Mouse (Mus musculus): ENCODE data around the gene Fhl2. TPM values are rescaled to one million over a fixed set of nuclear protein-coding genes. Genes with fewer than 3 reads are reported as not detected.

The Fhl2 gene
- polyA plus RNA-seq, 1 experiment = 58.9 TPM

DNA sequence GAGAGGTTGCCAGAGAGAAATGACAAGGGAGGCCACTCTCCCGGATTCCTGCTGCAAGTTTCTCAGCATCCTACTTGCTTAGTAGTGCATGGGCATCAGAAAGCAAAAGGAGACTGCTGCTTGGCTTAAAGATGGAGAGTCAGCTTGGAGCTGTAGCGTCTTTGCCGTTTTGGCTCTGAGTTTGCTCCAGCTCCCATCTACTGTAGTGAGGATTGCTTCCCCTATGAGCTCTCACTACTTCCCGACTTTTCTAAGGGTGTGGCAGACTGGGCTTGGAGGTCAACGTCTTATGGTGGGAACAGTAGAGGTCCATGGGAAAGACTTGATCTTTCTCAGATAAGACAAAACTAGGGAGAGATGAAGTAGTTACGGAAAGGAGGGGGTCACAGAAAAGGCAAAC is 15.9 kb downstream of the Fhl2 start:
- H3K27ac ChIP-seq (ENCODE audit: control insufficient read depth, insufficient read depth, low read length) = no peak overlapping the region
- H3K4me1 ChIP-seq (replicated peaks; ENCODE audit: control insufficient read depth, insufficient read depth, low read length) = peaks cover 4% of the 10 kb centered on the region; the same call in 1 of the 2 replicates
- H3K4me3 ChIP-seq (ENCODE audit: control insufficient read depth, insufficient read depth, low read length) = no peak overlapping the region
- WGBS = 85% methylated on average over 6 of the region's 6 CpGs
- no peak for DNase-seq
- TF ChIP-seq POLR2A (IDR thresholded peaks at IDR 0.05; ENCODE audit: control insufficient read depth, extremely low read depth, insufficient read depth, low read length, poor library complexity) = no peak
- TF ChIP-seq CTCF (IDR thresholded peaks at IDR 0.05; ENCODE audit: borderline replicate concordance, control insufficient read depth, extremely low read depth, insufficient read depth, low read length, poor library complexity) = no peak
- no peaks in the 10 kb centered on the region for H3K27me3 ChIP-seq (ENCODE audit: control insufficient read depth, insufficient read depth, low read length)
- H3K36me3 ChIP-seq (ENCODE audit: control insufficient read depth, insufficient read depth, low read length) = no peaks in the 10 kb centered on the region

DNA sequence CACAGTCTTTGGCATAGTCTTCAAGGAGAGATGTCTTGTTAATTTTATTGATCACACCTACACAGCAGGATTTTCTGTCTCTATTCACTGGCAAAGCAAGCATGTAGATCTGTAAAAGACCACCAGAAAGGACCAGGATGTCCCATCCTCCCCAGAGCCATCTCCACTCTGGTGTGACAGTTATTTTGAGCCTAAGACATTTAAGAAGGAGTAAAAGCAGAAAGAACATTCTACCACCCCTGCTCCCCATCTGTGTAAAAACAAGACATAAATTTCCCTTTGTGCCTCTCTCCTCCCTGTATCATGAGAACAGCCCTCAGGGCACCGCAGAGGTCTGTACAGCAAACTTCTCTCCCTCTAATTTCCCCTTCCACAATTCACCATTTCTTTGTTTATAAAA is 18.0 kb downstream of the Fhl2 start:
- H3K4me3 ChIP-seq (ENCODE audit: control insufficient read depth, insufficient read depth, low read length) = no peak overlapping the region
- no peaks in the 10 kb centered on the region for H3K27me3 ChIP-seq (ENCODE audit: control insufficient read depth, insufficient read depth, low read length)
- no peak overlapping the region for H3K27ac ChIP-seq (ENCODE audit: control insufficient read depth, insufficient read depth, low read length)
- no peaks in the 10 kb centered on the region for H3K36me3 ChIP-seq (ENCODE audit: control insufficient read depth, insufficient read depth, low read length)
- WGBS = 100% methylated on average over 1 of the region's 1 CpGs
- H3K4me1 ChIP-seq (replicated peaks; ENCODE audit: control insufficient read depth, insufficient read depth, low read length) = peaks cover 4% of the 10 kb centered on the region; the same call in 1 of the 2 replicates
- DNase-seq = no peak
- TF ChIP-seq CTCF (IDR thresholded peaks at IDR 0.05; ENCODE audit: borderline replicate concordance, control insufficient read depth, extremely low read depth, insufficient read depth, low read length, poor library complexity) (no peak), POLR2A (IDR thresholded peaks at IDR 0.05; ENCODE audit: control insufficient read depth, extremely low read depth, insufficient read depth, low read length, poor library complexity) (no peak)

DNA sequence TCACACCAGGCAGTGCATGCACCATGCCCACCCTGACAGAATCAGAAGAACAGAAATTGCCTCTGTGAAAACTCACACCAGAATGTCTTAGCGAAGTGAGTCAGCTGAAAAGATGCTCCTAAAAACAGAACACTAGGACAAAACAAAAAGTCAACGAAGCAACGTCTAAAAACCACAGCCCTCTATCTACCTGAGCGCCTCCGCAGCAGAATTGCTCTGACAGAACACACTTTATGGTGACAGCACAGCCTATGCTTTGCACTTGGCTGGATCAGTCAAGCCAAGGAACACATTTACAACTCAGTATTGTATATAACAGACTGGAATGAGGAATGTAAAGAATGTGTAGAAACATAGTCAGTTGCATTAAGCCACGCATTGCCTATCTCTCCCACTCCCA is 18.4 kb downstream of the Fhl2 start:
- WGBS = 67% methylated on average over 6 of the region's 6 CpGs
- H3K27me3 ChIP-seq (ENCODE audit: control insufficient read depth, insufficient read depth, low read length) = no peaks in the 10 kb centered on the region
- no peak overlapping the region for H3K27ac ChIP-seq (ENCODE audit: control insufficient read depth, insufficient read depth, low read length)
- DNase-seq = no peak
- no peak for TF ChIP-seq POLR2A (IDR thresholded peaks at IDR 0.05; ENCODE audit: control insufficient read depth, extremely low read depth, insufficient read depth, low read length, poor library complexity)
- TF ChIP-seq CTCF (IDR thresholded peaks at IDR 0.05; ENCODE audit: borderline replicate concordance, control insufficient read depth, extremely low read depth, insufficient read depth, low read length, poor library complexity) = no peak
- H3K4me3 ChIP-seq (ENCODE audit: control insufficient read depth, insufficient read depth, low read length) = no peak overlapping the region
- H3K36me3 ChIP-seq (ENCODE audit: control insufficient read depth, insufficient read depth, low read length) = no peaks in the 10 kb centered on the region
- H3K4me1 ChIP-seq (replicated peaks; ENCODE audit: control insufficient read depth, insufficient read depth, low read length) = peaks cover 4% of the 10 kb centered on the region; the same call in 1 of the 2 replicates

DNA sequence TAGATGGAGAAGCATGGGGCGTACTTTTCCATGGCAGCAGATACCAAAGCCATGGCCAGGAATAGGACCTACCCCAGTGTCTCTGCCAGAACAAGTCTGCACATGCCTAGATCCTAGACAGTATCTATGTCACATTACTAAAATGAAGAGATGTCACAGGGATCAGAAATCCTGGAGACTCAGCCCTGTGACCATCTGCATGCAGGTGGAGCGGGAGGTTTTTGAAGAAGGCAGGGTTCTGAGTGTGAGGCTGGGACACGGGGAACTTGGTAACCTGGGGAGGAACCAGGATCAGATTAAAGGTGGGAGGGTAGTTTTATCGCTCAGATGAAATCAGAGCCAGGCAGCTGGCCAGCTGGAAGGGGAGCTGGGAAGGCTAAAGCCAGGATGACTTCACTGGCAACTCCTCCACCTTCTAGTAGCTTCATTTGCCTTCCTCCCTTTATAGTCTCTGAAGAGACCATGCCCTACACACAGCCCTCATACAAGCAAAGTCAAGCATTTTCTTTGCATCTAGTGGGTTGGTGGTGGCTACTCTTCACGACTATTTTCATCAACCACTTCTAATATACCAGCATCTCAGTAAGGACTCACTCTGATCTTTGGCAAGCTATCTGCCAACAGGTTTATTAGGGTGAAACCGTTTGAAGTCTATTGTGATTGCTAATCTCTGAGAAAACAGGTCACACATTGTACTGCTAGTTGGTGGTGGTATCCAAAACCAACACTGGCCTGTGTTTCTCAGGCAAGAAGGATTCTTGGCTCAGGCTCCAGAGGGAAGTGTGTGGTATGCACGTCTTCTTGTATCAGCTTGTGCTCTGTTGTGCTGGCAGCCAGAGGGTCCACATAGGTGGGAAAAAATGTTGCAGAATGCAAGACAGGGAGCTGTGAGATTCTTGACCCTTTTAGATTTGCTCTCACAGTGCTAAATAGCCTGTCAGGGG is 23.2 kb downstream of the Fhl2 start:
- DNase-seq = no peak
- H3K27ac ChIP-seq (ENCODE audit: control insufficient read depth, insufficient read depth, low read length) = no peak overlapping the region

GRCm38 (mm10) chr1:43171816-43172215 is 25.0 kb downstream of the Fhl2 start:
- H3K27me3 ChIP-seq (ENCODE audit: control insufficient read depth, insufficient read depth, low read length) = no peaks in the 10 kb centered on the region
- no peak for DNase-seq
- 94% methylated on average over 6 of the region's 6 CpGs for WGBS
- H3K4me1 ChIP-seq (replicated peaks; ENCODE audit: control insufficient read depth, insufficient read depth, low read length) = peaks cover 8% of the 10 kb centered on the region
- TF ChIP-seq CTCF (IDR thresholded peaks at IDR 0.05; ENCODE audit: borderline replicate concordance, control insufficient read depth, extremely low read depth, insufficient read depth, low read length, poor library complexity) (no peak), POLR2A (IDR thresholded peaks at IDR 0.05; ENCODE audit: control insufficient read depth, extremely low read depth, insufficient read depth, low read length, poor library complexity) (no peak)
- H3K27ac ChIP-seq (ENCODE audit: control insufficient read depth, insufficient read depth, low read length) = no peak overlapping the region
- no peak overlapping the region for H3K4me3 ChIP-seq (ENCODE audit: control insufficient read depth, insufficient read depth, low read length)
- no peaks in the 10 kb centered on the region for H3K36me3 ChIP-seq (ENCODE audit: control insufficient read depth, insufficient read depth, low read length)

More for the DNA sequence above, 23.2 kb downstream of the Fhl2 start:
- Histone ChIP-seq H3K36me3 (ENCODE audit: control insufficient read depth, insufficient read depth, low read length) (no peaks in the 10 kb centered on the region), H3K4me1 (replicated peaks; ENCODE audit: control insufficient read depth, insufficient read depth, low read length) (peaks cover 5% of the 10 kb centered on the region), H3K4me3 (ENCODE audit: control insufficient read depth, insufficient read depth, low read length) (no peak overlapping the region), H3K27me3 (ENCODE audit: control insufficient read depth, insufficient read depth, low read length) (no peaks in the 10 kb centered on the region)
- TF ChIP-seq POLR2A (IDR thresholded peaks at IDR 0.05; ENCODE audit: control insufficient read depth, extremely low read depth, insufficient read depth, low read length, poor library complexity) = no peak
- WGBS = 90% methylated on average over 7 of the region's 7 CpGs

DNA sequence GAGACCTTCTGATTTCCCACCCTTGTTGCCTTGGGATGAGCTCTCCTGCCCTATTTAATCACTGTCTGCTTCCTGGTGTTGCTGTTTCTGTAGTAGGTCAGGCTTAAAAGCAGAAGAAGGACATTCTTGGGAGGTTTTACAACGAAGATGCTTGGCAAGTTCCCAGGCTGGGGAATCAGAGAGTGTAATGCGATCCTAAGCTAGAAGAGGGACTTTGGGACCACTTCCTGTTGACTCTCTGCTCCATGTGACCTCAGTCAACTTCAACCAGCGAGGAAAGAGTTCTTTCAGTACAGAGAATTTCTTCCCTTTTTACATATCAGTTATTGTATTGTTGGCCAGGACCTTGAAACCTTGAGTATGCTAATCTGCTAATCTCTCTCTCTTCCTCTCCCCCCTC is 25.7 kb downstream of the Fhl2 start:
- no peaks in the 10 kb centered on the region for H3K27me3 ChIP-seq (ENCODE audit: control insufficient read depth, insufficient read depth, low read length)
- no peak overlapping the region for H3K4me3 ChIP-seq (ENCODE audit: control insufficient read depth, insufficient read depth, low read length)
- H3K4me1 ChIP-seq (replicated peaks; ENCODE audit: control insufficient read depth, insufficient read depth, low read length) = peaks cover 8% of the 10 kb centered on the region
- H3K27ac ChIP-seq (ENCODE audit: control insufficient read depth, insufficient read depth, low read length) = no peak overlapping the region
- 36% methylated on average over 3 of the region's 3 CpGs for WGBS
- no peak for DNase-seq
- H3K36me3 ChIP-seq (ENCODE audit: control insufficient read depth, insufficient read depth, low read length) = no peaks in the 10 kb centered on the region
- TF ChIP-seq CTCF (IDR thresholded peaks at IDR 0.05; ENCODE audit: borderline replicate concordance, control insufficient read depth, extremely low read depth, insufficient read depth, low read length, poor library complexity) (no peak), POLR2A (IDR thresholded peaks at IDR 0.05; ENCODE audit: control insufficient read depth, extremely low read depth, insufficient read depth, low read length, poor library complexity) (no peak)

Data from thymus, adult 2 months (tissue).